Mouse (Mus musculus): ENCODE data around the gene Apbb2.

DNA sequence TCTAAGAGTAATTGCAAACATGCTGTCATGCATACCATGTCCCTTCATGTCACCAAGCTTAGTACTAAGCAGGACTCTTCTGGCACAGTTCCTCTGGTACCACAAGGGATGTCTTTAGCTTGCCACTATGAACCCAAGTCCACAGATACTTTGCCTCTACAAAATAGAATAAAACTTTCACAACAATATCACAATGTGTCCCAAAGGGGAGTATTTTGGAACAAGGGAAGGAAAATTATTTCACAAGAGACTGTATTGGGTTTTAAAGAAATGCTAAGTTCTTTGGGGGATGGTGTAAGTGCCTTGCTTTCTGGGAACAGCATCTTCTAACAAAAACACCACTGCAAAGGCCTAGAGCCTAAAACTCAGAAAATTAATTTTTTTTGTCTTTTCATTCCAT is 105.2 kb downstream of the Apbb2 start:
- no peak for TF ChIP-seq CTCF (IDR thresholded peaks at IDR 0.05)
- TF ChIP-seq POLR2A (IDR thresholded peaks at IDR 0.05; ENCODE audit: insufficient read depth, low read depth, low read length) = no peak
- no peak for TF ChIP-seq EP300 (IDR thresholded peaks at IDR 0.05; ENCODE audit: insufficient read depth, low read depth, low read length)
